Comparison of ENCODE assay signal across 8 mouse cellular contexts in genomic region chr4:84064614-84065456, GRCm38 (mm10).
DNase-seq lines count a peak whose midpoint lies in the region; ATAC-seq and TF ChIP-seq lines count a peak whose summit lies in the region.

No protein-coding gene starts in this region.

- ATAC-seq in CD4-positive, CD25-positive, alpha-beta regulatory T cell, adult 4 months: no peak
- ATAC-seq in midbrain, embryonic 13.5 days: peak; percentile 81

- no peaks in the 10 kb centered on the region for H3K36me3 ChIP-seq in midbrain, embryonic 13.5 days

- TF ChIP-seq CTCF in cortical plate, adult 2 months (IDR thresholded peaks at IDR 0.05; ENCODE audit: extremely low read depth, insufficient read depth, low read length): peak; percentile 56

- no peak overlapping the region for H3K4me3 ChIP-seq in cortical plate, adult 2 months (ENCODE audit: insufficient read depth, low read length)
- no peak overlapping the region for H3K4me3 ChIP-seq in midbrain, embryonic 13.5 days (replicated peaks)

- H3K4me1 ChIP-seq in cortical plate, adult 2 months (ENCODE audit: control insufficient read depth, insufficient read depth, low read length): no peaks in the 10 kb centered on the region
- peaks cover 7% of the 10 kb centered on the region; the same call in 1 of the 2 replicates for H3K4me1 ChIP-seq in midbrain, embryonic 13.5 days (replicated peaks)

- DNase-seq in CD4-positive, CD25-positive, alpha-beta regulatory T cell, adult 2 months (ENCODE audit: low read depth, low spot score): peak; percentile 24
- peak; percentile 93 for DNase-seq in gastrocnemius, postnatal 10 days
- peak; percentile 39 for DNase-seq in kidney, adult 11 months
- peak; percentile 69 to 74 for DNase-seq in left cerebral cortex, postnatal 36 days (ENCODE audit: low spot score in 2 of 2)
- DNase-seq in spleen, postnatal 10 days (ENCODE audit: low spot score in 2 of 2): peak; percentile 18 to 66

- no peak overlapping the region for H3K4me2 ChIP-seq in midbrain, embryonic 13.5 days (replicated peaks)

- peaks cover 12% of the 10 kb centered on the region; the same call in 1 of the 2 replicates for H3K27me3 ChIP-seq in midbrain, embryonic 13.5 days

- no peak for TF ChIP-seq POLR2A in cortical plate, adult 2 months (IDR thresholded peaks at IDR 0.05; ENCODE audit: extremely low read depth, insufficient read depth, low read length)

- H3K9me3 ChIP-seq in midbrain, embryonic 13.5 days: no peaks in the 10 kb centered on the region

- WGBS in midbrain, embryonic 13.5 days: 21% methylated on average over 15 of the region's 15 CpGs

- intact Hi-C loops in left cerebral cortex, postnatal 36 days (cut with DNase I): loop anchor here (10.0 kb wide), 1 partner anchor 1030 kb away; no protein-coding TSS in a partner anchor

- no peak overlapping the region for H3K27ac ChIP-seq in cortical plate, adult 2 months (ENCODE audit: insufficient read depth, low read length)
- no peak overlapping the region for H3K27ac ChIP-seq in midbrain, embryonic 13.5 days

- no peak overlapping the region for H3K9ac ChIP-seq in midbrain, embryonic 13.5 days (replicated peaks)

Comparison
In these comparisons a context has a peak if more than half of its experiments do, and no peak if none do; other contexts are left out.
1. DNase-seq: peak in every context shown above with its lines; median percentile 93 in gastrocnemius, postnatal 10 days; 72 in left cerebral cortex, postnatal 36 days; 42 in spleen, postnatal 10 days; 39 in kidney, adult 11 months; 24 in CD4-positive, CD25-positive, alpha-beta regulatory T cell, adult 2 months.